Mouse (Mus musculus) embryonic fibroblast, embryonic 13.5 days (primary cell): ENCODE measurements around the gene Ogfr.

Source experiments
- CTCF ChIP-seq: IDR thresholded peaks from 2 replicates; pipeline ENCODE4 v1.5.1; 2011; ENCODE audit warnings: mild to moderate bottlenecking, control low read depth, low read length, moderate library complexity, borderline replicate concordance; ENCODE audit not compliant: insufficient read depth
- POLR2A ChIP-seq: IDR thresholded peaks from 2 replicates; pipeline ENCODE4 v1.6.1; 2011; ENCODE audit warnings: low read depth, mild to moderate bottlenecking, control low read depth, low read length, moderate library complexity

DNA sequence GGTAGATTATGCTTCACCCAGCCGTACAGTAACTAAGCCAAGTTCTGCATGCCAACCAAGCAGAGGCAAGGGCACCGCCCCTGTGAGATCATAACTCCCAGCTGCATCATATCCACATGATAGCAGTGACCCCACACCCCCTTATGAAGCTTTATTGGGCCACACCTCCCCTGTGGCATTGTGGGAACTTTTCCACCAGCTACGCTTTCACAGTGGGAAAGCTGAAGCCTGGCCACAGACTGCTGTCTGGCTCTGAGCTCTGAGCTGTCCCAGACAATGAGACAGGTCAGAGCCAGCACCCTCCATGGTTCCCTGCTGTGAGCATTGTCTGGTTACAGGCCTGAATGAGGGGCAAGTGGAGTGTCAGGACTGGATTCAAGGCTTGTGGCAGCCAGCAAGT, 8.0 kb upstream of the Ogfr start, which contains the start of gene Mrgbp:
- TF ChIP-seq POLR2A, result no peak
- TF ChIP-seq CTCF, result no peak
